Mouse (Mus musculus) cerebellum, adult (tissue): ENCODE measurements around the gene Haus5.
A peak's percentile ranks its signal among the peaks of the same experiment; 100 is the strongest.

Experiments used
- ATAC-seq: cut with Nextera tagmentation; 2 replicates; pipeline ENCODE4 v1.9.2; 2017; ENCODE audit warnings: mild to moderate bottlenecking, moderate library complexity, mixed read lengths; ENCODE audit not compliant: insufficient number of reproducible peaks, low FRiP score, low TSS enrichment

The Haus5 gene

DNA sequence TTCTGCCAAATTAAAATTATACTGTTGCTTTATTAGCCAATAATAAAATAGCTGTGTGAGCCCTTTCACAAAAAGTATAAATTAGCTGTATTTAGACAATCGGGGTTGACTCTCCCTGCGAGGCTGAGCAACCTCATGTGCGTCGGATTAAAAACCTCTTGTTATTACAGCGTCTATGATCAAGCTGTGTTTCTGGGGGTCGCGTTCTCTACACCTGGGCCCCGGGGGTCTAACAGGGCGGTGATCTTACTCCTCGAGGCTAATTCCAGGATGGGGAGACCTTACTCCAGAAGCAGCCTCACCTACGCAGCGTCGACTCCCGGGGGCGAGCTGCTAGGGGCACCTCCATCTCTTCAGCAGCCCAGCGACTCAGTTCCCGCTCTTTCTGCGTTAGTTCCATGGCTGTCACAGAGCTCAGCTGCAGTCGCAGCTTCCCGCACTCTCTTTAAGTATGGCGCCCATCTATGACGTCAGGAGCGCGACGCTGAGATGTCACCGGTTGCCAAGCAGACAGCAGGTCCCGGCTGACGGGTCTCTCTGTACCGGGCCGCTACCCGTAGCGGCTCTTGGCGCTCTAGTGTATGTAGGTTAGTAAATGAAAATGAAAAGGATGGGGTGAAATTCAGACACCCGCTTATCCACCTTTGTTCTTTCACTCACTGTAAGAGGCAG, at the start of gene Haus5:
Haus5 (minus strand) TSS at position 466 of the 672 bp plus-strand sequence.
- ATAC-seq, result peak; percentile 87; the same call in 1 of the 2 replicates

DNA sequence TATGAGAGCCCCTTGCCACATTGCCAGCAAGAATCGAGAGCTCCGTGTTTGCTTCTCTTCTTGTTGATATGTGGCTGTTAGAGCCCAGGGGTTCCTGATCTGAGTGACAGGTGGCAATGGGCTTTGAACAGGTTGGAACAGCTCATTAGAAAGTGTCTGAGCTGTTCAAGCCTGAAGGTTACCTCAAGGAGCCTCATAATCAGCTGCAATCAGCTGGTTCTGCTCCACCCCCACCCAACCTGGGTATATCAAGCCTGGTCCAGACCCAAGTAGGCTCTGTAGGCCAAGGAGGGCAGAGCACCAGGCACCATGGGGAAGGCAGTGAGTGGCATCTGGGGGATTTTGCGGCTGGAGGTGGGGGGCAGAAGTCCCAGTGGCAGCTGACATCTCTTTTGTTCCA, 47.1 kb upstream of the Haus5 start, which contains the start of gene Atp4a:
Atp4a (plus strand) TSS at position 268 of the 400 bp plus-strand sequence.
- ATAC-seq, result no peak

- ATAC-seq, result no peak
Observed at GRCm38 (mm10) chr7:30707441-30707840, 42.6 kb upstream of the Haus5 start.

DNA sequence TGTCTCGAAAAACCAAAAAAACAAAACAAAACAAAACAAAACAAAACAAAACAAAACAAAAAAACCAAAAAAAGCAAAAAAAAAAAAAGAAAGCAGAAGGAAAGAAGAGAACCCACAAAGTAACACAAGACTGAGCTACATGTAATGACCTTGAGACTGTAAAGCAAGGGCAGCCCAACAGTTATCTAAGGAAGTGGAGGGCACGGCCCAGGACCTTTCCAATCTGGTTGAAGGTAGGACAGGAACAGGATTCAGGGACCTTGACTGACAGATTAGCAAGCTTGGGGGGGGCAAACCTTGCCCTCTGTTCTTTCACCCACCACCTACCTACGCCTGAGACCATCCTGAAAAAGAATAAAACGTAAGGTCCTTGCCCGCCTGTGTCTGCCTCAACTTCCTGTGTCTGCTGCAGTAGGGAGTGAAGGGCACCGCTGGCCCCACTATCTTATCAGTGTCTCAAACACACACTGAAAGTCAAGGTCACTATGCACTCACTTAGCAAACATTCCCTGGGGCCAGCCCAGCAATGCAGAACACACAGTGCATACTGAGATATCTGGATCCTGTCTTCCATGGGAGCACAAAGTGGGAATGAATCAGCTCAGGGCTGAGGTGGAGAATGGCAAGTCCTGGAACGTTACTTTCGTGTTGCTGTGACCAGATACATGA, 41.6 kb upstream of the Haus5 start:
- no peak for ATAC-seq

DNA sequence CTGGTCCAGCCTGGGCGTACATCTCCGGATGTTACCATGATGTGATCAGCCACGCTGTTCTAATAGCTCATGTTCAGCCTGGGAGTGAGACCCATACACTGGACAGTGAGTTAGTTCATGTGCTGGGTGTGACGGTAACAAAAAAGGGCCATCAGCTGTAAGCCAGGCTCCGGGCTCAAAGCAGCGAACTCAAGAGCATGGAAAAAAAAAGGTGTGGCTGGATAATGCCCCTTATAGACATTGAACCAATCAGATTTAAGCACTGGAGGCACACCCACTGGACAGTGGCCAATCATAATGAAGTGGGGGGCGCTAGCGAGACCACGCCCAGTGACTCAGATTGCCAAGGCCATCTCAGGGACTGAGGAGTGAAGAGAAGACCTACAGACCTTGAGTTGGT, 33.8 kb upstream of the Haus5 start, which contains the start of gene 2200002J24Rik:
2200002J24Rik (plus strand) TSS at position 338 of the 400 bp plus-strand sequence.
- ATAC-seq, result no peak

DNA sequence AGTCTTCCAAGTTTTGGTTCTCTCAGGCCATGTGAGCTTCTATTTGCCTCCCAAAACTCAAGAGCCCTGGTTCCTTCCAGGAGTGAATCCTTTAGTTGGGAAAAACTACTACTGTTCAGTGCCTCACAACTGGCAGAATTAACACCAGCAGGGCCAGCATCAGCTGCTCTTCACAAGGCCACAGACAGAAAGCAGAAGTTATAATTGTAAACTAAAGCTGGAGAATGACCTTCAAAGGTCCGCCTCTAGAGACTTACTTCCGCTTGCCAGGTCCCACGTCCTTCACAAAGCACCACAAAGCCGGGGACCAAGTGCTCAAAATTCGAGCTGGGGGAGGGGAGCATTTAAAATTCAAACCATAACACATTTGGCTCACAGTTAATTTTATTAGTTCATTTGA, 33.3 kb upstream of the Haus5 start:
- no peak for ATAC-seq

DNA sequence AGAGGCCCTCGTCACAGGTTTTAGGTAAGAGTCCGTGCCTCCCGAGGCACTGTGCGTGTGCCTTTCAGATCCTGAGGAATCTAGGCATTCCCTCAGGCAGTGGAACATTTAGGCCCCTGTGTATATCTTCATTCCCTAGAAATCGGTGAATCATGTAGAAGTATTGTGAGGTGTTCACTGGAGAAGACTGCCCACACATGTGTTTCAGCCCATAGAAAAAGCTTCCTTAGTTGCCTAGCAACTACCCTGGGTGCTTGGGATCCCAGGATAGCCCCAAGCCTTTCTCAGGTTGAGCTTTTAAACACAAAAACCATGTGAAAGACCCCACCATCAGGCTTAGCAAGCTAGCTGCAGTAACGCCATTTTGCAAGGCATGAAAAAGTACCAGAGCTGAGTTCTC, 23.5 kb upstream of the Haus5 start:
- ATAC-seq, result no peak

DNA sequence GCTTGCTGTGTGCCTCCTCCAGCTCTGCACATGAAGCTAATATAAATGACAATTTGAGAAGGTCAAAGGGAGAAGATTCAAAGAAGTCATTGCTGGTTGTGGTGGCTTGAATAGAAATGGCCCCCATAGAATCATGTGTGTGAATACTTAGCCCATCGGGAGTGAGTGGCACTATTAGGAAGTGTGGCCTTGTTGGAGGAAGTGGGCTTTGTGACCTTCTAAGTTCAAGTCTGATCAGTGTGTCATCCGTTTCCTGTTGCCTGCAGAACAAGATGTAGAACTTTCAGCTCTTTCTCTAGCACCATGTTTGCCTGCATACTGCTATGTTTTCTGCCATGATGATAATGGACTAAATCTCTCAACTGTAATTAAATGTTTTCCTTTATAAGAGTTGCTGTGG, 18.6 kb upstream of the Haus5 start:
- ATAC-seq, result no peak

DNA sequence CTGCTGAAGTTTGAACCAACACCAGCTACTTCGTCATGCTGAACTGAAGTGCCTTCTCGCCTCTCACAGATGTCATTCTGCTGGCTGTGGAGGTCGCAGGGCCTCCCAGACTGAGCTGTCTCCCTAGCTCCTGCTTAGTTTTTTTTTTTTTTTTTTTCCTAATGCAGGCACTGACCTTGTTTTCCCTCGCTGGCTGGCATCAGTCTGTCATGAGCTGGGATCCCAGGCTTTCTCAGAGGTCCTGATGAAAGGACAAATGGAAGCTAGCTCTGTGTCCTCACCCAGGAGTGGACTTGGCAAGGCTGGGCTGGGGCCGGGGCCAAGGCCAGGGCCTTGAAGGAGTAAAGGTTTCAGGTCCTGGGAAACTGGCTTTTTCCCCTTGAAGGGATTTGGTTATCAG, 17.1 kb upstream of the Haus5 start:
- no peak for ATAC-seq

DNA sequence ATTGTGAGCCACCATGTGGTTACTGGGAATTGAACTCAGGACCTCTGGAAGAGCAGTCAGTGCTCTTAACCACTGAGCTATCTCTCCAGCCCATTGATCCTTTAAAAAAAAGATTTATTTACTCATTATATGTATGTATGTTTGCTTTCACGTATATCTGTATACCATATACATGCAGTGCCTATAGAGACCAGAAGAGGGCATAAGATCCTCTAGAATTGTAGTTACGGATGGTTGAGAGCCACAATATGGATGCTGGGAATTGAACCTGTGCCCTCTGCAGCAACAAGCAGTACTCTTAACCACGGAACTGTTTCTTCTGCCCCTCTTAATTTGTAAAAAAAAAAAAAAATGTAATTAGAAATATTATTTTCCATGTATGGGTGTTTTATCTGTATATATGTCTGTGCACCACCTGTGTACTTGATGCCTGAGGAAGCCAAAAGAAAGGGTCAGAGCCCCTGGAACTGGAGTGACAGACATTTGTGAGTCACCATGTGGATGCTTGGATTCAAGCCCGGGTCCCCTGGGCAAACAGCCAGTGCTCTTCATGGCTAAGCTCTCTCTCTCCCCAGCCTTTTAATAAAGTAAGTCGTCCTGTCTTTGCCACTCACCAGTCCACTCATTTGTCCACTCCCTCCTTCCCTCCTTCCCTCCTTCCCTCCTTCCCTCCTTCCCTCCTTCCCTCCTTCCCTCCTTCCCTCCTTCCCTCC, 13.6 kb upstream of the Haus5 start:
- no peak for ATAC-seq

- no peak for ATAC-seq
Observed at GRCm38 (mm10) chr7:30671480-30671879, 6.7 kb upstream of the Haus5 start, which contains the start of gene Pmis2. TSS of gene Pmis2 (minus strand) at chr7:30671605.

DNA sequence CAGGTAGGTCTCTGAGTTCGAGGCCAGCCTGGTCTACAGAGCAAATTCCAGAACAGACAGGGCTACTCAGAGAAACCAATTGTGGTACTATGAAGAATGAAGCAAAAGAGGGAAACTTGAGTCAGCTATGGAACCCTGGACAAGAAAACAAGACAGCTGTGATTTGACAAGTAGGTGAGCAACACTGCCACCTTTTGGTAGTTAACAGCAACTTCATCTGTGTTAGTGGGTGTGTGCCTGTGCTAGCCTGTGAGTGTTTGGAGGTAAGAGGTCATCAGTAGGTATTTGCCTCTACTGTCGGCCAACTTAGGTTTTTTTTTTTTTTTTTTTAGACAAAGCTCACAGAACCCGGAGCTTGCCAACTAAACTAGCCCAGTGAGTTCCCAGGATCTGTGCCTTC, 4.4 kb upstream of the Haus5 start:
- no peak for ATAC-seq

DNA sequence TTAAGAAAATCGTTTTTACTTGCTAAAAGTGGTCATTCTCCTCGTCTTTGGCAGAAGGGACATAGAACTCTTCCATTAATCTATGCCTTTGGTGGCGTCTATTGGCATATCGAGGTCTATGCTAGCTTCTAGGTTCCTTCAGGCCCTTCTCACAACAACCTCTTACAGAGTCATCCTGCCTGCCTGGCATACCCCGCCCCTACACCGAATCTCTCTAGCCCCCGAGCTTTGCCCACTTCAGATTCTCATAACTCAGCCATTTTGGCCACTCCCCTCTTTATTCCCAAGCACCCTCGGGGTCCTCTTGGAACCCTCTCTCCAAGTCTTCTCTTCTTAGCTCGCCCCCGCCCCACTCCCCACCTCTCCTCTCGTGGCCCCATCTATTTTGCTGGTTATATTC, 527 bp upstream of the Haus5 start:
- peak; percentile 31; the same call in 1 of the 2 replicates for ATAC-seq

GRCm38 (mm10) chr7:30649591-30650540, 14.9 kb downstream of the Haus5 start, which contains the start of gene Rbm42:
TSS of gene Rbm42 (minus strand) at chr7:30650317.
- ATAC-seq, result peak; percentile 99

GRCm38 (mm10) chr7:30639083-30639482, 25.7 kb downstream of the Haus5 start:
- no peak for ATAC-seq

DNA sequence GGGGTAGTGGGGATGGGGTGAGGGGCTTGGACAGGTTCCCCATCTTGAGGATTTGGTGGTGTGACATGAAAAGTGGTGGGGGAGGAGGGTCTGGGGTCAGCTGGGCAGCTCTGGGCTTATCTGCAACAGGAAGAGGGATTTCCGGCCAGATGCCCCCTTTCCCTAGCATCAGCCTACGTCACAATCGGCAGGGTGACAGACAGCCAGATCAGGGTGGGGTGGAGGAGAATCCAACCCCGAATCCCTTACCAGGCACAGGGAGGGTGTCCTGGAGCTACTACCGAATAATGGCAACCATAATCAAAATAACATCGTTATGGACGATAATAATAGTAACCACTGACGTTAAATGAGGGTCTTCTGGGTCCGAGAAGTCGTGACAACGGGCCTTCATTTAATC, 28.4 kb downstream of the Haus5 start:
- no peak for ATAC-seq

- no peak for ATAC-seq
Observed at GRCm38 (mm10) chr7:30635752-30636151, 29.0 kb downstream of the Haus5 start, which contains the start of gene Etv2. TSS of gene Etv2 (minus strand) at chr7:30635852.

GRCm38 (mm10) chr7:30634621-30635020, 30.2 kb downstream of the Haus5 start:
- no peak for ATAC-seq

DNA sequence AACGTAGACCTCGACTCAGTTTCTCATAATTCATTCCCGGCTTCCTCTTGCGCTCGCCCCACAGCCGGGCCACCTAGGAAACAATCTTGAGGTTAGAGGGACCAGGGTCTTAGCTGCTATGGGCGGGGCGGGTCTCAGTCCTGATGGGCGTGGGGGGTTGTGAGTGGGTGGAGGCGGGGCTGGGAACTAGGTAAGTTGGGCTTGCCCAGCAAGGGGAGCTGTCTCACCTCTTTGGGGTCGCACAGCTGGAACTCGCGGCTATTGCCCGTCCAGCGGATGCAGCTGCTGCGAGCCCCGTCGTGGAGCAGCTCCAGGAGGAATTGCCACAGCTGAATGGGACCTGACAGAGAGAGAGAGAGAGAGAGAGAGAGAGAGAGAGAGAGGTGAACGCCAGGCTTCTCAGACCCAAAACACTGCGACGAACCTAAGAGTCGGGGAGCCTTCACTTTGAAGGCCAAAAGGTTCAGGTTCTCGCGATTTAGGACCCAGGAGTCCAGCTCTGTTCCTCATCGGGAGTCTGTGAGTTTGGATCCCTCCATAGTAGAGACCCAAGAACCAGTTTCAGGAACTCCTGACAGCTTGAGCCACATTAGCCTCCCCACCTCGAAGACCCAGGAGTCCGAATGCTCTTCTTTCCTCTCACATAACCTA, 30.9 kb downstream of the Haus5 start:
- ATAC-seq, result no peak
